Mouse (Mus musculus): ENCODE measurements around the gene Borcs8.

DNA sequence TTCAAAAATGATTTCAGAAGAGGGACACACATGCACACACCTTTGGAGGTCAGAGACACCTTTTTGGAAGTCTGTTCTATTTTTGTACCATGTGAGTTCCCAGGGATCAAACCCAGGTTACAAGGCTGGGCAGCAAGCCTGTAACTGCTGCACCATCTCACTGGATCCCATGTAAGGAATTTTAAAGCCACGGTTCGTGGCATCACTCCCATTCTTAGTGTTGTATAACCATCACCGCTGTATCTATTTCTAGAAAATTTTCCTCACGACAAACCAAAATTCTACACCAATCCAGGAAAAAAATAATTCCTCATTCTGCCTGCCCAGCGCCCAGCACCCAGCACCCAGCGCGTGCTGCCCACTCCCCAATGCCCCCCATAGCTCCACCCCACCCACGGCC is 40.0 kb upstream of the Borcs8 start:
- TF ChIP-seq EP300 (IDR thresholded peaks at IDR 0.05; ENCODE audit: low read depth): no peak
- TF ChIP-seq CTCF (IDR thresholded peaks at IDR 0.05; ENCODE audit: low read depth): no peak

All from liver, embryonic 14.5 days (tissue).